Mouse (Mus musculus): Measurements from ENCODE around the gene Slc35b1. TPM values are rescaled to one million over a fixed set of nuclear protein-coding genes. Genes with fewer than 3 reads are reported as not detected.
A peak's percentile ranks its signal among the peaks of the same experiment; 100 is the strongest.
"Not testable (repeated sequence)": the region's sequence is repeated elsewhere in the genome, so short reads cannot be mapped to it uniquely, and the experiment has no call there.

Slc35b1 gene
- total and polyA plus RNA-seq, 2 experiments from 2014 or later: 92.4 to 168 TPM

DNA sequence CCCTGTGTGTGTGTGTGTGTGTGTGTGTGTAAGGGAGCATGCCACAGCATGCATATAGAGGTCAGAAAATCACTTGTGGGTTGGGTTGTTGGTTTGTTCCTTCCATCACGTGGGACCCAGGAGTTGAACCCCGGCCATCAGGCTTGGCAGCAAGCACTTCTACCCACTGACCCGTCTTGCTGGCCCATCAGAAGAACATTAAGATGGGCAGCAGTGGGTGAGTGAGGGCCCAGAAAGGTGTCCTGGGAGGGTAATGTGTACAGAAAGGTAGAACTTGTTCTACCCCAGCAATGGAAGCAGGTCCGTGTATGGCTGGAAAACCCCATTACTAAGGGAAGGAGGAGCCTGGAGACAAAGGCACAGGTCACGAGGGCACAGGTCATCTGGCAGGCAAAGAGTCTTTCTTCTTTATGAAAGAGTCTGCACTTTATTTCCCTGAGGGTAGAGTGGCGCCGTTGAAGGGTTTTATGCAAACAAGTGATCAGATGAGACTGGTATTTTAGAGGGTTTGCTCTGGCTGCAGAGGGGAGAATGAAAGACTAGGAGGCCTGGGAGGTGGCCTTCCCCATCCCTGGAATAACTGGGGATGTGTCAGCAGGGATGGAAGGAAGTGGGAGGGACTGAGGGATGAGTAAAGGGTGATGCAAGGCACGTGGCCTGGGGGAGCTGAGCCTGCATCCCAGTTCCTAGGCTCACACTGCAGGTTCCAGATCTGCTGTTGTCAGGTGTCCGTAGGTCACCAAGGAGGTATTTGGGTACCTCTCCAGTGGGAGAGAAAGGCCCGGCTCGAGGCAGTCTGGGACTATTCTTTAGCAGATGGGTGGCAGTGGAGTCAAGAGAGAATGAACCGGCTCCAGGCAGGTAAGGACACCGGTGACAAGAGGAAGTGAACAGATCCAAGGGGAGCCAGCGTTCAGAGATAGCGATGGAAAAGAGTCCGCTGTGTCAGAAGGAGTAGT is 19.2 kb downstream of the Slc35b1 start:
- no peak for DNase-seq (ENCODE audit: low spot score)
- no peaks in the 10 kb centered on the region for H3K4me1 ChIP-seq (ENCODE audit: insufficient read depth, low read length)
- no peak overlapping the region for H3K4me3 ChIP-seq (ENCODE audit: low read depth, low read length)
- H3K36me3 ChIP-seq (ENCODE audit: insufficient read depth, low read length): no peaks in the 10 kb centered on the region
- H3K9ac ChIP-seq (replicated peaks; ENCODE audit: low read length, poor library complexity, severe bottlenecking): no peak overlapping the region
- no peak overlapping the region for H3K27ac ChIP-seq (ENCODE audit: low read depth, low read length)
- ATAC-seq (ENCODE audit: low FRiP score): no peak
- no peaks in the 10 kb centered on the region for H3K9me3 ChIP-seq (ENCODE audit: low read length)
- H3K4me2 ChIP-seq (ENCODE audit: low read depth, low read length, poor library complexity, severe bottlenecking): no peak overlapping the region
- no peaks in the 10 kb centered on the region for H3K27me3 ChIP-seq (ENCODE audit: insufficient read depth, low read length)
- no peak for TF ChIP-seq CTCF (IDR thresholded peaks at IDR 0.05)
- WGBS: 65% methylated on average over 16 of the region's 16 CpGs

DNA sequence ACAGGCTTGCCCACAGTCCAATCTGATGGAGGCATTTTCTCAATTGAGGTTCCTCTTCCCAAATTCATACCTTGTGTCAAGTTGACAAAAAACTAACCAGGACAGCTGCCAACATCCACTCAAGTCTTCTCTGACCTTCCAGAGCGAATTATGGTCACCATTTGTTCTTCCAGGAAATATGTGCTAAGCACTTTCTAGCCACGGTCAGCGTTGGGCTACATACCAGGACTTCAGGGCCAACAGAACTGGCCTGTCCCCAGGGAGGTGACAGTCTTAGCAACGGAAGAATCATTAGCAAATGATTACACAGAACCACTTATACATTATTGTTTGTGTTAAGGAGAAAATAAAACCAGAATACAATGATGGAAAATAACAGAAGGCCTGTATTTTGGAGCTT is 21.3 kb downstream of the Slc35b1 start:
- H3K27ac ChIP-seq (ENCODE audit: low read depth, low read length): no peak overlapping the region
- ATAC-seq (ENCODE audit: low FRiP score) (no peak), DNase-seq (ENCODE audit: low spot score) (no peak)
- H3K9me3 ChIP-seq (ENCODE audit: low read length): no peaks in the 10 kb centered on the region
- no peaks in the 10 kb centered on the region for H3K4me1 ChIP-seq (ENCODE audit: insufficient read depth, low read length)
- no peaks in the 10 kb centered on the region for H3K36me3 ChIP-seq (ENCODE audit: insufficient read depth, low read length)
- 82% methylated on average over 4 of the region's 4 CpGs for WGBS
- no peak overlapping the region for H3K4me2 ChIP-seq (ENCODE audit: low read depth, low read length, poor library complexity, severe bottlenecking)
- H3K27me3 ChIP-seq (ENCODE audit: insufficient read depth, low read length): no peaks in the 10 kb centered on the region
- no peak overlapping the region for H3K4me3 ChIP-seq (ENCODE audit: low read depth, low read length)
- no peak overlapping the region for H3K9ac ChIP-seq (replicated peaks; ENCODE audit: low read length, poor library complexity, severe bottlenecking)
- TF ChIP-seq CTCF (IDR thresholded peaks at IDR 0.05): no peak

DNA sequence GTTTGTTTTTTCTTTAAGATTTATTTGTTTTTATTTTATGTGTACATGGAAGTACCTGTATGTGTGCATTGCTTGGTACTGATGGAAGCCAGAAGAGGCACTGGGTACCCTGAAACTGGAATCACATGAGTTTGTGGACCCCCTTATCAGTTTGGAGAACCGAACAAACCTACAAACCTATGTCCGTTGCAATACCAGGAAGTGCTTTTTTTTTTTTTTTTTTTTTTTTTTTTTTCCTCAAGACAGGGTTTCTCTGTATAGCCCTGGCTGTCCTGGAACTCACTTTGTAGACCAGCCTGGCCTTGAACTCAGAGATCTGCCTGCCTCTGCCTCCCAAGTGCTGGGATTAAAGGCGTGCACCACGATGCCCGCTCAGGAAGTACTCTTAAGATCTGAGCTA is 21.9 kb downstream of the Slc35b1 start:
- not testable (repeated sequence) for H3K4me1 ChIP-seq (ENCODE audit: insufficient read depth, low read length); ATAC-seq (ENCODE audit: low FRiP score)
- 93% methylated on average over 5 of the region's 5 CpGs for WGBS

GRCm38 (mm10) chr11:95409450-95410112 is 25.1 kb downstream of the Slc35b1 start:
- ATAC-seq (ENCODE audit: low FRiP score): no peak
- Histone ChIP-seq H3K4me3 (ENCODE audit: low read depth, low read length) (no peak overlapping the region), H3K4me2 (ENCODE audit: low read depth, low read length, poor library complexity, severe bottlenecking) (no peak overlapping the region), H3K9me3 (ENCODE audit: low read length) (no peaks in the 10 kb centered on the region), H3K27me3 (ENCODE audit: insufficient read depth, low read length) (no peaks in the 10 kb centered on the region), H3K4me1 (ENCODE audit: insufficient read depth, low read length) (no peaks in the 10 kb centered on the region), H3K27ac (ENCODE audit: low read depth, low read length) (no peak overlapping the region), H3K36me3 (ENCODE audit: insufficient read depth, low read length) (no peaks in the 10 kb centered on the region), H3K9ac (replicated peaks; ENCODE audit: low read length, poor library complexity, severe bottlenecking) (no peak overlapping the region)
- no peak for TF ChIP-seq CTCF (IDR thresholded peaks at IDR 0.05)
- 87% methylated on average over 10 of the region's 10 CpGs for WGBS
- no peak for DNase-seq (ENCODE audit: low spot score)

More for the DNA sequence above, 21.9 kb downstream of the Slc35b1 start:
- not testable (repeated sequence) for H3K36me3 ChIP-seq (ENCODE audit: insufficient read depth, low read length); DNase-seq (ENCODE audit: low spot score); H3K4me2 ChIP-seq (ENCODE audit: low read depth, low read length, poor library complexity, severe bottlenecking); H3K9me3 ChIP-seq (ENCODE audit: low read length); H3K4me3 ChIP-seq (ENCODE audit: low read depth, low read length); H3K9ac ChIP-seq (replicated peaks; ENCODE audit: low read length, poor library complexity, severe bottlenecking); H3K27ac ChIP-seq (ENCODE audit: low read depth, low read length); H3K27me3 ChIP-seq (ENCODE audit: insufficient read depth, low read length)

DNA sequence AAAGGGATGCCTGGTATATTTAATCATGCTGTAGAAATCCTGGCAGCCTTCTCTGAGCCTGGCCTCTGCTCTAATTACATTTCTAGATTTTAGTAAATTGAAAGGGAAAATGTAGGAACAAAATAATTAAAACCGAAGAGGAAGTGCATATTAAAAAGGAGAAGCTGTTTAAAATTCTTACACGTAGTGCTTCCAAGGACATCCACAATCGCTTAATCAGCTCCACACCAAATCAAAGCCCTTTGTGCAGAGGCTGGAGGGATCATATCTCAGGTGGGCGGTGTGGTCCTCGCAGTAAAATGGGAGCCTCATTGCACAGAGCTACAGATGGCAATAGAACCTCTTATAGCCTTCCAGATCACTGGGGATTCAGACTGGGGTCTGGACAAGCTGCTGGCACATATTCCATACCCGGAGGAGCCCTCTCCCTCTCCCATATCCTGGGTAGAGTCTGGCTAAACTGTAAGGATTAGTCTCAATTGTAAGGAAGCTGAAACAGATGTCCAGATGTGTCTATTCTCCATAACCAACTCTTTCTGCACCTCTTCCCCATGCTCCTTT is 27.0 kb downstream of the Slc35b1 start:
- H3K4me2 ChIP-seq (ENCODE audit: low read depth, low read length, poor library complexity, severe bottlenecking): no peak overlapping the region
- ATAC-seq (ENCODE audit: low FRiP score): no peak
- peaks cover 12% of the 10 kb centered on the region for H3K4me1 ChIP-seq (ENCODE audit: insufficient read depth, low read length)
- TF ChIP-seq CTCF (IDR thresholded peaks at IDR 0.05): no peak
- H3K36me3 ChIP-seq (ENCODE audit: insufficient read depth, low read length): no peaks in the 10 kb centered on the region
- H3K27ac ChIP-seq (ENCODE audit: low read depth, low read length): 0 out of 2 replicates have a peak overlapping the region, but pooled peaks have one; percentile 12
- H3K9ac ChIP-seq (replicated peaks; ENCODE audit: low read length, poor library complexity, severe bottlenecking): no peak overlapping the region
- H3K9me3 ChIP-seq (ENCODE audit: low read length): no peaks in the 10 kb centered on the region
- peak; percentile 15 for DNase-seq (ENCODE audit: low spot score)
- H3K4me3 ChIP-seq (ENCODE audit: low read depth, low read length): no peak overlapping the region
- H3K27me3 ChIP-seq (ENCODE audit: insufficient read depth, low read length): no peaks in the 10 kb centered on the region
- 48% methylated on average over 6 of the region's 6 CpGs for WGBS

DNA sequence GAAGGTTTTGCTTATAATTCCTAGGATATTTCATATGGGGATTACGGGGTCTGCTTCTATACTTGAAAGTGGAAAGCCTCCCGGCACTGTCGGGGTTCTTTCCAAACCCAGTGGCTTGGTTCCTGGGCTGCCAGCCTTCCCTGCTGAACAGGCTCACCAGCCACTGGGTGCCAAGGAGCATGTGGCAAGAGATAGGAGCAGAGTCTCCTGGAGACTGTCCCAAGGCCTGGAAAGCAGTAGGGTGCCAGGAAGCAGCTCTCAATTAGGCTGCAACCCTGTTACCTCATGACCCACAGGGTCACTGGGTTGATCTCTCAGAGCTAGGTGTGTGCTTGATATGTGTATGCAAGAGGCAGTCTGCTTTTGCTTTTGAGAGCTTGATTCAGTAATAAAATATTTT is 28.1 kb downstream of the Slc35b1 start:
- DNase-seq (ENCODE audit: low spot score): no peak
- Histone ChIP-seq H3K4me3 (ENCODE audit: low read depth, low read length) (no peak overlapping the region), H3K27ac (ENCODE audit: low read depth, low read length) (no peak overlapping the region), H3K36me3 (ENCODE audit: insufficient read depth, low read length) (no peaks in the 10 kb centered on the region), H3K27me3 (ENCODE audit: insufficient read depth, low read length) (no peaks in the 10 kb centered on the region), H3K4me1 (ENCODE audit: insufficient read depth, low read length) (peaks cover 12% of the 10 kb centered on the region), H3K9ac (replicated peaks; ENCODE audit: low read length, poor library complexity, severe bottlenecking) (no peak overlapping the region), H3K4me2 (ENCODE audit: low read depth, low read length, poor library complexity, severe bottlenecking) (no peak overlapping the region), H3K9me3 (ENCODE audit: low read length) (no peaks in the 10 kb centered on the region)
- 75% methylated on average over 3 of the region's 3 CpGs for WGBS
- no peak for TF ChIP-seq CTCF (IDR thresholded peaks at IDR 0.05)
- ATAC-seq (ENCODE audit: low FRiP score): no peak
